Mouse (Mus musculus): ENCODE measurements around the gene Prg4. TPM values are rescaled to one million over a fixed set of nuclear protein-coding genes. Genes with fewer than 3 reads are reported as not detected.

The Prg4 gene
- polyA plus RNA-seq, 1 experiment from 2014 or later, result 0.51 TPM

DNA sequence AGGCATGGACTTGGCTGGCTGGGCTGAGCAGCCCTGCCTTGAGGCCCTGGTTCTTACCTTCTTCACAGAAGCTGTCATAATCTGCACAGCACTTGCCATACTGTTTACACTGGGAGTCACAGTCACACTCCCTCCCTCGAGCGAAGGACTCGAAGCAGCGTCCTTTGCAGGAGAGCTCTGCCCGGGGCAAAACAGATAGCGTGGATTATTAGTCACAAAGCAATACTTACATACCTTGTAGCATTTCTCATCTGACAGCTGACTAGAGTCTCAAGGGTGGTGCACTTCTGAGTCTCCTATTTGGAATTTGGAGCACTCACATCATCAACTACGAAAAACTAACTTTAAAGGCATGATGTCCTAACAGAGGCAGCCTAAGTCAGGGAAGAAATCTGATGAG is 5.4 kb downstream of the Prg4 start:
- WGBS, result 79% methylated on average over 7 of the region's 7 CpGs
- Histone ChIP-seq H3K9me3 (replicated peaks) (no peaks in the 10 kb centered on the region), H3K36me3 (no peaks in the 10 kb centered on the region), H3K4me1 (no peaks in the 10 kb centered on the region), H3K27ac (no peak overlapping the region), H3K4me3 (no peak overlapping the region), H3K27me3 (ENCODE audit: low read depth, poor library complexity, severe bottlenecking) (no peaks in the 10 kb centered on the region)
- no peak for DNase-seq (ENCODE audit: low spot score)

DNA sequence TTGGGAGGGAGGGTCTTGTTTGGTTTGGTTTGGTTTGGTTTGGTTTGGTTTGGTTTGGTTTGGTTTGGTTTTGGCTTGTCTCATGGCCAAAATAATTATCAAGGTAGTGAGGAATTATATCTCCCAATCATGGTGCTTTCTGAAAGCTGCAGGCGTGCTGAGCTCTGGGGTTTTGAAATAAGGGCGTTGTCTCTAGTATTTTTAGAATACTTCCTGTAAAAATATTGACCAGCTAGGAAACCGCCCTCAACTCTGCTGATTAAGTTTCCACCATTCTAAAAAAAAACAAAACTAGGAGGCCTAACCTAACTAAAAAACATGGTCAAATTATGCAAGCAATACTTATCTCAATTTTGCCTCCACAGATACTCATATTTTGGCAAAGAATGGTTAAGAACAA is 6.4 kb downstream of the Prg4 start:
- no peaks in the 10 kb centered on the region for H3K9me3 ChIP-seq (replicated peaks)
- no peak overlapping the region for H3K27ac ChIP-seq
- H3K4me3 ChIP-seq, result no peak overlapping the region
- H3K4me1 ChIP-seq, result no peaks in the 10 kb centered on the region
- no peak for DNase-seq (ENCODE audit: low spot score)
- H3K36me3 ChIP-seq, result no peaks in the 10 kb centered on the region
- no peaks in the 10 kb centered on the region for H3K27me3 ChIP-seq (ENCODE audit: low read depth, poor library complexity, severe bottlenecking)
- WGBS, result 89% methylated on average over 3 of the region's 3 CpGs

DNA sequence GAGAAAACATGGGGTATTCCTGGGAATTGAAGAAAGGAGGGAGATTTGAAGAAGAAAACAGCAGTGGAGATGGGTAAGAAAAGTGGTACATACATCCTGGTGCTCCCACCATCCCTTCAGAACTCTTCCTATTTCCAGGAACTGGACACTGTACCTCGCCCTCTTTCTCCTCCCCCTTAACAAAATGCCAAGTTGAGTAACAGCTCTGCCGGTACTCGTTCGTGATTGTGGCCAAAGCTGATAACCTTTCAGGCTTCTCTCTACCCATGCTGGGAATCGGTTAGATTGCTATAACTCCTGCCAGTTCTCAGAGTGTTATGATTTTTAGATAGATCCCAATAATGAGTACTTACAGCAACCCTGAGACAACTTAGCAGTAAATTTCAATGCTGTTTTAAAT is 7.0 kb downstream of the Prg4 start:
- WGBS, result 88% methylated on average over 5 of the region's 5 CpGs
- no peak for DNase-seq (ENCODE audit: low spot score)

GRCm38 (mm10) chr1:150441731-150442130 is 24.2 kb downstream of the Prg4 start:
- WGBS, result 79% methylated on average over 4 of the region's 4 CpGs
- Histone ChIP-seq H3K27ac (no peak overlapping the region), H3K27me3 (ENCODE audit: low read depth, poor library complexity, severe bottlenecking) (no peaks in the 10 kb centered on the region), H3K4me3 (no peak overlapping the region), H3K4me1 (no peaks in the 10 kb centered on the region), H3K36me3 (peaks cover 99% of the 10 kb centered on the region), H3K9me3 (replicated peaks) (no peaks in the 10 kb centered on the region)
- no peak for DNase-seq (ENCODE audit: low spot score)

More for the DNA sequence above, 7.0 kb downstream of the Prg4 start:
- H3K4me1 ChIP-seq, result no peaks in the 10 kb centered on the region
- H3K9me3 ChIP-seq (replicated peaks), result no peaks in the 10 kb centered on the region
- H3K27me3 ChIP-seq (ENCODE audit: low read depth, poor library complexity, severe bottlenecking), result no peaks in the 10 kb centered on the region
- H3K36me3 ChIP-seq, result no peaks in the 10 kb centered on the region
- H3K4me3 ChIP-seq, result no peak overlapping the region
- no peak overlapping the region for H3K27ac ChIP-seq

GRCm38 (mm10) chr1:150438641-150439040 is 27.3 kb downstream of the Prg4 start:
- Histone ChIP-seq H3K36me3 (peaks cover 99% of the 10 kb centered on the region), H3K4me3 (no peak overlapping the region), H3K27ac (no peak overlapping the region), H3K4me1 (no peaks in the 10 kb centered on the region), H3K9me3 (replicated peaks) (no peaks in the 10 kb centered on the region), H3K27me3 (ENCODE audit: low read depth, poor library complexity, severe bottlenecking) (no peaks in the 10 kb centered on the region)
- no peak for DNase-seq (ENCODE audit: low spot score)
- WGBS, result 95% methylated on average over 3 of the region's 3 CpGs

- no peak for DNase-seq (ENCODE audit: low spot score)
- Histone ChIP-seq H3K4me3 (no peak overlapping the region), H3K27me3 (ENCODE audit: low read depth, poor library complexity, severe bottlenecking) (no peaks in the 10 kb centered on the region), H3K9me3 (replicated peaks) (no peaks in the 10 kb centered on the region), H3K27ac (no peak overlapping the region), H3K4me1 (no peaks in the 10 kb centered on the region), H3K36me3 (peaks cover 99% of the 10 kb centered on the region)
- WGBS, result 64% methylated on average over 3 of the region's 3 CpGs
Observed at GRCm38 (mm10) chr1:150426216-150426615, 39.7 kb downstream of the Prg4 start.

GRCm38 (mm10) chr1:150425665-150426064 is 40.3 kb downstream of the Prg4 start:
- Histone ChIP-seq H3K27ac (no peak overlapping the region), H3K36me3 (peaks cover 98% of the 10 kb centered on the region)
- 94% methylated on average over 9 of the region's 9 CpGs for WGBS

GRCm38 (mm10) chr1:150418426-150418825 is 47.5 kb downstream of the Prg4 start:
- H3K36me3 ChIP-seq, result peaks cover 98% of the 10 kb centered on the region
- no peaks in the 10 kb centered on the region for H3K4me1 ChIP-seq
- no peaks in the 10 kb centered on the region for H3K27me3 ChIP-seq (ENCODE audit: low read depth, poor library complexity, severe bottlenecking)
- H3K27ac ChIP-seq, result no peak overlapping the region
- 97% methylated on average over 4 of the region's 4 CpGs for WGBS
- H3K4me3 ChIP-seq, result no peak overlapping the region
- no peak for DNase-seq (ENCODE audit: low spot score)
- H3K9me3 ChIP-seq (replicated peaks), result no peaks in the 10 kb centered on the region

More at GRCm38 (mm10) chr1:150425665-150426064, 40.3 kb downstream of the Prg4 start:
- Histone ChIP-seq H3K4me3 (no peak overlapping the region), H3K9me3 (replicated peaks) (no peaks in the 10 kb centered on the region), H3K27me3 (ENCODE audit: low read depth, poor library complexity, severe bottlenecking) (no peaks in the 10 kb centered on the region), H3K4me1 (no peaks in the 10 kb centered on the region)
- no peak for DNase-seq (ENCODE audit: low spot score)

DNA sequence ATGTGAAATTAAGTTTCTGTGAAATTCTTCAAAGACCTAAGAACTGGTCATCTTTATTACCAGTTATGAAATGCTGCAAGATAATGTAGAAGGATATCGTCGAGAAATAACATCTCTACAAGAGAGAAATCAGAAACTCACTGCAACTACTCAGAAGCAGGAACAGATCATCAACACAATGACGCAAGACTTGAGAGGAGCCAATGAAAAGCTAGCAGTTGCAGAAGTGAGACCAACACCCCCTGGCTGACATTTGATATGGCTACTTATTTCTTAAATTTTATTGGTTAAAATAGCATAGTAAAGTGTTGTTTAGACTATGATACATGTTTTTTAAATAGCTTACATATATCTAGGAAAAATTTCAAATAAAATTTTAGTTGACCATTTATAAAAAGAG is 50.0 kb downstream of the Prg4 start:
- H3K27me3 ChIP-seq (ENCODE audit: low read depth, poor library complexity, severe bottlenecking), result no peaks in the 10 kb centered on the region
- H3K4me3 ChIP-seq, result no peak overlapping the region
- H3K9me3 ChIP-seq (replicated peaks), result no peaks in the 10 kb centered on the region
- WGBS, result 91% methylated on average over 3 of the region's 3 CpGs
- H3K27ac ChIP-seq, result no peak overlapping the region
- H3K36me3 ChIP-seq, result peaks cover 96% of the 10 kb centered on the region
- H3K4me1 ChIP-seq, result no peaks in the 10 kb centered on the region
- DNase-seq (ENCODE audit: low spot score), result no peak

- 97% methylated on average over 6 of the region's 6 CpGs for WGBS
- no peaks in the 10 kb centered on the region for H3K9me3 ChIP-seq (replicated peaks)
- no peaks in the 10 kb centered on the region for H3K27me3 ChIP-seq (ENCODE audit: low read depth, poor library complexity, severe bottlenecking)
- DNase-seq (ENCODE audit: low spot score), result no peak
- H3K27ac ChIP-seq, result no peak overlapping the region
- peaks cover 99% of the 10 kb centered on the region for H3K36me3 ChIP-seq
- H3K4me1 ChIP-seq, result no peaks in the 10 kb centered on the region
- no peak overlapping the region for H3K4me3 ChIP-seq
Observed at GRCm38 (mm10) chr1:150409996-150410395, 56.0 kb downstream of the Prg4 start.

DNA sequence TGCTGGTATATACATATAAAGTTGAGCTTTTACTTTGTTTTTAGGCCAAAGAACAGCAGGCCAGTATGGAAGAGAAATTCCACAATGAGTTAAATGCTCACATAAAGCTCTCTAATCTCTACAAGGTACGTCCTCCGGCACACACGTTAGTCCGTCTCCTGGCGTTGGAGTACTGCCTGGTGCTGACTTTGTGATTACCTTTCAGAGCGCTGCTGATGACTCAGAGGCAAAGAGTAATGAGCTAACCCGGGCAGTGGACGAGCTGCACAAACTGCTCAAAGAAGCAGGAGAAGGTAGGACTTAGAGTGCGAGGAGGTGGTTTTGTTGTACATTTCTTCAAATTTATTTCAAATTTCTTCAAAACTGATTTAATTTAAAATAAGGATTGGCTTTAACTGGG is 58.7 kb downstream of the Prg4 start:
- peaks cover 98% of the 10 kb centered on the region for H3K36me3 ChIP-seq
- no peaks in the 10 kb centered on the region for H3K4me1 ChIP-seq
- no peak overlapping the region for H3K27ac ChIP-seq
- no peaks in the 10 kb centered on the region for H3K27me3 ChIP-seq (ENCODE audit: low read depth, poor library complexity, severe bottlenecking)
- no peak overlapping the region for H3K4me3 ChIP-seq
- WGBS, result 92% methylated on average over 9 of the region's 9 CpGs
- no peaks in the 10 kb centered on the region for H3K9me3 ChIP-seq (replicated peaks)
- no peak for DNase-seq (ENCODE audit: low spot score)

- H3K27me3 ChIP-seq (ENCODE audit: low read depth, poor library complexity, severe bottlenecking), result no peaks in the 10 kb centered on the region
- H3K36me3 ChIP-seq, result peaks cover 98% of the 10 kb centered on the region
- H3K4me3 ChIP-seq, result no peak overlapping the region
- no peaks in the 10 kb centered on the region for H3K9me3 ChIP-seq (replicated peaks)
- DNase-seq (ENCODE audit: low spot score), result no peak
- H3K27ac ChIP-seq, result no peak overlapping the region
- no peaks in the 10 kb centered on the region for H3K4me1 ChIP-seq
- 95% methylated on average over 3 of the region's 3 CpGs for WGBS
Observed at GRCm38 (mm10) chr1:150404555-150404954, 61.4 kb downstream of the Prg4 start.

DNA sequence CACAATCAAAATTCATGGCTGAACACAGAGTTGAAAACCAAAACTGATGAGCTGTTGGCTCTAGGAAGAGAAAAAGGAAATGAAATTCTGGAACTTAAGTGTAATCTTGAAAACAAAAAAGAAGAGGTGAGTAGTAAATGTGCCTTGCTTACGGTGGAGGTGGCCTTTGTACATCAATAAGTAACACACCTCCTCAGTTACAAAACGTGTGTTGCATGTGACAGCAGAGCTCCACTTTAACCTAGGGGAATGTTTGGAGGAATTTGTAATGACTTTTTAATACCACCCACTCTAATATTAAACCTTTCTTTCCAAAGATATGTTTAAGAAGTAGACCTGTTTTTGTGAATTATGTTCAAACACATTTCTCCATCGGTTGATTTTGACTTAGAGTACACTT is 62.1 kb downstream of the Prg4 start:
- DNase-seq (ENCODE audit: low spot score), result no peak
- no peaks in the 10 kb centered on the region for H3K9me3 ChIP-seq (replicated peaks)
- no peak overlapping the region for H3K4me3 ChIP-seq
- no peaks in the 10 kb centered on the region for H3K4me1 ChIP-seq
- H3K36me3 ChIP-seq, result peaks cover 98% of the 10 kb centered on the region
- WGBS, result 91% methylated on average over 3 of the region's 3 CpGs
- no peak overlapping the region for H3K27ac ChIP-seq
- no peaks in the 10 kb centered on the region for H3K27me3 ChIP-seq (ENCODE audit: low read depth, poor library complexity, severe bottlenecking)
